Mouse (Mus musculus) telencephalon, adult 2 months (tissue): ENCODE results near the gene Myd88.

Source experiments
- DNase-seq: peaks from one replicate; pipeline ENCODE4 v3.0.0-alpha.2; 2011; ENCODE audit warnings: low read depth, low spot score

Gene Myd88

GRCm38 (mm10) chr9:119340212-119340580 is 1.0 kb downstream of the Myd88 start:
- DNase-seq = no peak

- DNase-seq = no peak
Observed at GRCm38 (mm10) chr9:119339558-119340211, 1.5 kb downstream of the Myd88 start, which contains the start of gene Acaa1a. Acaa1a (plus strand) TSS chr9:119339676.

- DNase-seq = no peak
Observed at GRCm38 (mm10) chr9:119339106-119339505, 2.1 kb downstream of the Myd88 start.

- DNase-seq = no peak
Observed at GRCm38 (mm10) chr9:119338350-119338749, 2.9 kb downstream of the Myd88 start.

- DNase-seq = no peak
Observed at GRCm38 (mm10) chr9:119337842-119338241, 3.4 kb downstream of the Myd88 start.

GRCm38 (mm10) chr9:119335571-119335970 is 5.6 kb downstream of the Myd88 start:
- no peak for DNase-seq

DNA sequence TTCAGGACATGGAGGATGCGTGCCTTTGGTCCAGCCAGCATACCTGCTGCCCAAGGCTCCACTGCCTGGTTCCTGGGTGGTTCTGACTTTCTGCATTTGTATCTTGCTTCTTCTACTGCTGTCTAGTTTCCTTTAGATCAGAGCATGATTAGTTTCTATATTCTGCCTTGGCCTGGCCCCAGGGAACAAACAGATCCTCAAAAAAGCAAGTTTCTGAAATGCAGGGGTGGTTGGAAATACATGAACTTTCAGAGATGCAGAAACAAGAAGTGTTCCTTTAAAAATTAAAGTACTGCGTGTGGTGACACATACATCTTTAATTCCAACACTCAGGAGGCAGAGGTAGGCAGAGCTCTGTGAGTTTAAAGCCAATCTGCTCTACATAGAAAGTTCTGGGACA is 6.4 kb downstream of the Myd88 start:
- DNase-seq = peak; percentile 46

GRCm38 (mm10) chr9:119334324-119334723 is 6.9 kb downstream of the Myd88 start:
- DNase-seq = no peak

DNA sequence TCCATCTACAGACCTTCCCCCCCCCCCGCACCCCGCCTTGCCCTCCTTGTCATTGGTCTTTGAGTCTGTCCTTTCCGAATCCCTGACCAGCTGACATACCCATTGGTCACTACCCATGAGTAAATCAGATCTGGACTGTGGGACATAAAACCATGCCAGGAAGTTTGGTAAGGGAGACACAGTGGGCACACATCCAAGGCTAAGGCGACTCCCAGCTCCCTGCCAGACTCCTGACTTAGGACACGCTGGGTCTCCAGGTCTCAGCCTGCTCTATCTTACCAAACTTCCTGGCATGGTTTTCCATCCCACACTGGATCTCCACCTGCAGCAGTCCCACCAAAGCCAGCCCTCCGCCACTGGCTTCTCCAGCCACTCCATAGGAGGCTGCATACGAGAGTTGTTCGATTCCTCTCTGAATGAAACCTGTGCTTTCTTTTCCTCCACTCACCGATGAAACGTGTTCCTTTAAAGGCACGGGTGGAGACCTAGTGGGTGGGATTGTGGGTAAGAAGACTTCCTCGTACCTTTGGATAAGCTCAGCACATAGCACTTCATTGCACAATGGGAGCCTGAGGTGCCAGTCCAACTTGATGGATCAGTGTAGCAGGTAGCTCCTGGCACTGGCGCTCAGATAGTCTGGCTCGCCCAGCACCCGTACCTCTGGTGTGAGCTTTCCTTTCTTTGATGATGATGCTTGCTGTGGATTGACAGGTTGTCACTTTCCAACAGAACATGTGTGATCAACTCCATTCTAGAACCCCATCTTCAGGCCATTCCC is 10.8 kb downstream of the Myd88 start:
- DNase-seq = no peak

DNA sequence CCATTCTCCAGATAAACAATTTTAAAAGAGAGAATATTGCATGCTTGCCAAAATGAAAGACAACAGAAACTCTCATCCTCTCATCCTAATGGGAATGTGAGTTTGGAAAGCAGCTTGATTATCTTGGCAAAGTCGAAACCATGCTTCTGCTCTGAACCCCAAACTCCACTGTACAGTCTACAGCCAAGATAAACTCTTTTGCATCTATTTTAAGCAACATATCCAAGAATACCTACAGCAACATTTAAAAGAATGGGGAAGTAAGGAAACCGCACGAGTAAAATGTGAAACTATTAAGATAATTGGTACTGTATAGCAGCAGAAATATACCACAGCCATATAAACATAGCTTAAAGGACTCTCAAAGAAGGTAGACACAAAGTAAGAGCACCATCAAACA is 12.7 kb downstream of the Myd88 start:
- no peak for DNase-seq

DNA sequence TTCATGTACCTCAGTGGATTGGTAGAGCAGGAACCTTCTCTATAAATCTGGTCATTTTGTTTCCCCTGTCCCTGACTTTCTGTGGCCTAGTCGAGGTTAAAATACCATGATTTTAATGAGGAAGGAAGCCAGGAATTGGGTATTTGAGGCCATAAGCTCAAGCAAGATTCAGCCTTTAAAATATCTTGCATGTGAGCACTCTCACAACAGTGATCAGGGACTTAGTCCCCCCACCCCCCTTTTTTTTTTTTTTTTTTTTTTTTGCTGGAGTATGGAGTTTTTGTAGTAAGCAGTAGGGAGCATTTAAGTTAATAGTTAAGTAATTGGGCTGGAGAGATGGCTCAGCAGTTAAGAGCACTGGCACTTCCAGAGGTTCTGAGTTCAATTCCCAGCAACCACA is 17.1 kb downstream of the Myd88 start:
- DNase-seq = no peak

DNA sequence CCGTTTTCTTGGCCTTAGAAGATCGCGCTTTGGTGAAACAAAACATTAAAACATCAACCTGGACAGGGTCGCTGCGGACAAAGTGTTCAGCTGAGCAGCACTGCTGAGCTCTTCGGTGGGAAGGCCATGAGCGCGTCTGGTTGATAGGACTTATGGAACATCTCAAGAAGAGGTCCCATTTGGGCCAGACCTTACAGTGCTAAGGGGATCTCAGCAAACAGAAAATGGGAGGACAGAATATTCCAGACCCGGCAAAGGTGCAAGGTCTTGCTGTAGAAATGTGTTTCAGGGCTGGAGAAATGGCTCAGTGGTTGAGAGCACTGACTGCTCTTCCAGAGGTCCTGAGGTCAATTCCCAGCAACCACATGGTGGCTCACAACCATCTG is 18.0 kb downstream of the Myd88 start:
- no peak for DNase-seq

DNA sequence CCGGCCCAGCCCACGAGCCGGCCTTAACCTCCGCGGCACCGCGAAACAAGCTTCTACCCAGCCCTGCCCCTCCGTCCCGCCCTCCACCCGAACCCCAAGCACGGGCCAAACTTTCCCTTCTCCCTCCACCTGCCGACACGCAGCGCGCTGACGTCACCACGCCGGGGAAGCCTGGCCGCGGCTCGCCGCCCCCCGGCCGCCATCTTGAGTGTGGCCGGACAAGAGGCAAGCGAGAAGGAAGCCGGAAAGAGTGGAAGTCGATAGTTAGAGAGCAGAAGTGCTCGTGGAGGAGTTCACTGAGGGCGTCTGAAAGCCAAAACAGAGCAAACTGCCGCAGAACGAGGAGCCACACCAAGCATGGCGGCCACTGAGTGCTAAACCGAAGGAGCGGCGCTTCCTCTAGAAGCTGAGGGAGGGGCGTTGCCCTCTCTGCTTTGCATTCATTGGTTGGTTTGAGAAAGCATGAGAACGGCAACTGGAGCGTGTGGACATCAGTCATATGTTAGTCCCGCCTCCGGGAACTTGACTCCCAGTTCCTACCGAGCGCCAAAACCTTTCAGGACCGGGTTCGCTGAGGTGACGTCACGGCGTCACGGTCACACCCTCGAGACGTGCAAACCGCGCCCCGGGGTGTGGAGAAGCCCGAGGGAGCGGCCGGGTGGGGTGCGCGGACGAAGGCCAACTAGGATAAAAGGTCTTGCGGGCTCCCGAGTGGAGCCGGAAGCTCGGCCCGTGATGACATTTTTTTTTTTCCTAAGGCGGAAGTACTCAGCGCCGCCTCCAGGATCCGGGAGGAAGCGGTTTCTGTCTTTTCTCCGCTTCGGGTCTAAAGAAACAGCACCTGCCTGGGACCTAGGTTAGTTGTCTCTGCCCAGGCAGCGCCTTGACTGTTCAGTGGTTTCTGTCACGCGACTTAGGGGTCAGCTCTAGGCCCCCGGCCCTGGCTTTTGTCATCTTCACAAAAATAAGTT is 18.6 kb downstream of the Myd88 start, which contains the start of gene Oxsr1:
Gene Oxsr1, minus strand, starts transcription at position 139 of the 971 bp plus-strand sequence.
- DNase-seq = peak; percentile 100

DNA sequence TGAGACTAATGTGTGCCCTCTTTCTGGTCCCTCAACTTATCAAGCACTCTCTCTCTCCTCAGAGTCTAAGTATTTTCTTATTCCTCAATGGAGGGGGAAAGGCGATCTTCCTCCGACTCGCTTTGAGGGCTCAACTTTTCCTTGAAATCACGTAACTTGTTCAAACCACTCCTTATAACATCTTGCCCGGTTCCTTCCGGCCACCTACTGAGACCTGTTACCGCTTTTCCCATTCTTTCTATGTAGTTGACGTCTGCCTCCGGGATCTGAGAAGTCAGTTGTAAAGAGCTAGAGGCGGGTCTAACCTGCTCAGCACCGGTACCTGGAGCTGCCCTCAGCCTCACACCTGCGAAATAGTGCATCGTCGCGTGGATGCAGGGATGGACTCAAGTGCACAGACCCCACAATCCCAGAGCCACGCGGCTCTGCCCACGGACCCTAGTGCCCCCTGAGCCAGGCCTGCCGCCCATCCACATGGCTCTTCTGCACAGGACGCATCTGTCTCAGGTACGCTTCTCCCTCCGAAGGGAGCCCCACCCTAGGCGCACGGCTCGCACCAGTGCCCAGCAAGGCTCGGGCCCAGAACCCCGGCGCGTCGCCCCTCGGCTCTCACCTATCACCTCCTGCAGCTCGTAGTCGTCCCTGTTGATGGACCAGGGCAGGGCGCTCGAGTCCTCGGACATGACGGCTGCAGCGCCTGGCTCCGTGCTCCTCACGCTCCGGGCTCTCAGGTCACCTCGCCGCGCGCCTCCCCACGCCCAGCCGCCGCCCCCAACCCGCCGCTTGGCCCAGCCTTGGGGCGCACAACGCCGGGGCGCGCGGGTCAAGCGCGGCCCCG is 19.6 kb downstream of the Myd88 start:
- DNase-seq = no peak

DNA sequence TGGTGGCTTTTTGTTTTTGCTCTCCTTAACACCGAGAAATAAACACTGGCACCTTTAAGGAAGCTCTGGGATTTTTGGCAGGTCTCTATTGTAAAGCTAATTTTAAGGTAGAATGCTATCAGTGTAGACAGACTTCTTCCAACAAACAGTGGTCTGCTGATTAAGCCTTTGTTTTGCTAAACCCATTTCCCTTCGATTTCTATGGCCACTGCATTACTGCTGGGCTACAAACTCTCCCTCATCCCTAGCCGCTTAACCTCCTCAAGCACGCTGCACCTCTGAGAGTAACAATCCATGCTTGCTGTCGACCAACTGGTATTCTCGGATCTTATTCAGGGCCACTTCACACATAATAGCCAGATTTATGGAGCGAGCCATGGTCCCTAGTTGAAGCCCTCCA is 20.3 kb downstream of the Myd88 start:
- DNase-seq = no peak

DNA sequence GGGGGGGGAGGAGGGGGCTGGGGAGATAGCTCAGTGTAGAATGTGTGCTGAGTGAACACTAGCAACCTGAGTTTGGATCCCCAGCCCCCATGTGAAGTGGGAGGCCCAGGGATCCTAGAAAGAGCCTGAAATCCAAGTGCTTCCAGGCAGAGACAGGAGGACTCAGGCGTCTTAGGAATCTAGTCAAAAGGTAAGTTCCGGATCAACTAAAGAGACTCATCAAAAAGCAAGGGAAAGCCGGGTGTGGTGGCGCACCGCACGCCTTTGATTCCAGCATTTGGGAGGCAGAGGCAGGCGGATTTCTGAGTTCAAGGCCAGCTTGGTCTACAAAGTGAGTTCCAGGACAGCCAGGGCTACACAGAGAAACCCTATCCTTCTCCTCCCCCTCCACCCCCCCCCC is 20.8 kb downstream of the Myd88 start:
- DNase-seq = no peak

DNA sequence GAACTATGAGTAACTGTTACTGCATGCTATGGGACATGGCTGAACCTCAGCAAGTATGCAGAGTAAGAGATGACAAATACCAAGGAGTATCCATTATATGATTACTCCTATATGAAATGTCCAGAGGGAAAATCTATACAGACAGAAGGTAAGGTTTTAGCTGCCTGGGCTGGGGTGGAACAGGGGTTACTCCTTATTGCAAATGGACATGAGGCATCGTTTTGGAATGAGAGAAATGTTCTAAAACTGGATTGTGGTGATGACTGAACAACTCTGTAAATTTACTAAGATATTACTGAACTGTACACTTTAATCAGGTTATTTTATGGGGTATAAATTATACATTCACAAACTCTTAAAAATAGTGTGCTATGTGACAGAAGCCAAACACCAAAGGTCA is 22.3 kb downstream of the Myd88 start:
- DNase-seq = no peak

GRCm38 (mm10) chr9:119313096-119313495 is 28.1 kb downstream of the Myd88 start:
- no peak for DNase-seq

GRCm38 (mm10) chr9:119309067-119309466 is 32.1 kb downstream of the Myd88 start:
- DNase-seq = no peak

GRCm38 (mm10) chr9:119305863-119306262 is 35.3 kb downstream of the Myd88 start:
- DNase-seq = no peak

DNA sequence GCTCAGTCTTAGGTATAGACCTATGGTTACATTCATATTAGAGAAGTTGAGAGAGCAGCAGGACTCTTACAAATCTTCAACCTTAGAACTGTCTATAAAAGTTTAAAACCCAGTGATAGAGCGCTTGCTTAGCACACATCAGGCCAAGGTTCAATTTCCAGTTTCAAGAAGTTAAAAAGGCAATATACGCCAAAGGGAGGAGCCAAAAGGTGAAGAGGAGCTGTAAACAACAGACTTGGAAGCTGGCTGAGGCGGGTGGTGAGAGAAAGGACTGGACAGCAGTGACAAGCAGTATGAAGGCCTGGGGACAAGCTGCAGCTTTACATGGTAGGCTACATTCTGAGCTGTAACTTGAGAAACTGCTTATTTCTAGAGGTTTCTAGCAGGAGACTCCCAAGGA is 42.6 kb downstream of the Myd88 start:
- no peak for DNase-seq
